Mouse (Mus musculus) C2C12 (cell line): ENCODE data around the gene Tle4.

Experiments used
- CEBPB ChIP-seq: IDR thresholded peaks from one replicate; pipeline ENCODE4 v1.6.1; 2011; ENCODE audit warnings: low read depth, mild to moderate bottlenecking, control low read depth, moderate library complexity
- CTCF ChIP-seq: IDR thresholded peaks from one replicate; pipeline ENCODE4 v1.5.1; 2011; ENCODE audit not compliant: control insufficient read depth, insufficient read depth, insufficient read length
- MAX ChIP-seq: IDR thresholded peaks from one replicate; pipeline ENCODE4 v1.6.1; 2011; ENCODE audit warnings: mild to moderate bottlenecking, control low read depth
- USF1 ChIP-seq: IDR thresholded peaks from one replicate; pipeline ENCODE4 v1.6.1; 2011; ENCODE audit warnings: low read depth, mild to moderate bottlenecking, control low read depth, moderate library complexity

DNA sequence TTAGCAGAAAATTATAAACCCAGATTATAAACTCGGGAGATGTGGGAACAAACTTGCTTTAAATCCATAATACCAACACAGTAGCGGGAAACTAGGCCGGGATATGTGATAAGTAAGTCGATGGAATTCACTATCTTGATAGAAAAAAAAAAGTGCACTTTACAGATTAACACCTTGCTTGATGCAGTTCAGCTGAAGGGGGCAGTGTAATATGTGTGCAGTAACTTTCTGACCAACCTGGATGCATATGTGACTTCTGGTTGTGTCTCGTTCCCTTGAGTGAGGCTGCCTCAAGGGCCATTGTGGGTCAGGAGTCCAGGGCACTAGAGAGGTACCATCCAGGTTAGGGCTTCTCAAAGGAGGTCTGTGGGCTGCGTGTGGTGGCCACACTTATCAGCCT lies 172.7 kb downstream of the Tle4 start:
- no peak for TF ChIP-seq CTCF
- no peak for TF ChIP-seq USF1
- TF ChIP-seq CEBPB: no peak
- no peak for TF ChIP-seq MAX
